Mouse (Mus musculus) cerebellum, adult 2 months (tissue): ENCODE measurements around the gene Rreb1. TPM values are rescaled to one million over a fixed set of nuclear protein-coding genes. Genes with fewer than 3 reads are reported as not detected.

Experiments
- DNase-seq, 2 experiments: peaks; one replicate each; pipeline ENCODE4 v3.0.0; 2021
- H3K27ac ChIP-seq: fragments of 200-500 bp; 2 replicates; pipeline ENCODE4 v1.5.1; 2012; ENCODE audit warnings: low read length, control low read depth, inconsistent platforms; ENCODE audit not compliant: insufficient read depth
- H3K27me3 ChIP-seq: fragments of 200-500 bp; 2 replicates; pipeline ENCODE4 v1.6.1; 2012; ENCODE audit warnings: inconsistent platforms, mild to moderate bottlenecking, low read length, moderate library complexity; ENCODE audit not compliant: control insufficient read depth, insufficient read depth
- H3K4me1 ChIP-seq: fragments of 200-500 bp; 2 replicates; pipeline ENCODE4 v1.6.1; 2011; ENCODE audit warnings: low read length; ENCODE audit not compliant: control insufficient read depth, insufficient read depth
- H3K4me3 ChIP-seq: fragments of 200-500 bp; replicated peaks from 2 replicates; pipeline ENCODE3; 2011; ENCODE audit warnings: mild to moderate bottlenecking, low read depth, low read length, control low read depth; ENCODE audit not compliant: insufficient read depth
- CTCF ChIP-seq: fragments of 200-500 bp; IDR thresholded peaks from 2 replicates; pipeline ENCODE4 v1.5.1; 2011; ENCODE audit warnings: low read depth, mild to moderate bottlenecking, control low read depth, low read length, moderate library complexity, borderline replicate concordance; ENCODE audit not compliant: insufficient read depth
- POLR2A ChIP-seq: fragments of 200-500 bp; IDR thresholded peaks from 2 replicates; pipeline ENCODE4 v1.6.1; 2011; ENCODE audit warnings: low read length, control low read depth, borderline replicate concordance; ENCODE audit not compliant: insufficient read depth
- WGBS: fragments of 180-500 bp; shearing (Covaris S2); methylation state at CpG from one replicate; pipeline ENCODE4 v1.1.7; 2018; 5-methylcytosine and 5-hydroxymethylcytosine counted together
- polyA plus RNA-seq: library from polyadenylated mRNA; depleted of rRNA; stranded (reverse); fragments of >200 nt; gene quantifications from 2 replicates; pipeline ENCODE4 v1.2.3, GENCODE M21; 2012

Gene Rreb1
- polyA plus RNA-seq, 1 experiment = 39.2 TPM

DNA sequence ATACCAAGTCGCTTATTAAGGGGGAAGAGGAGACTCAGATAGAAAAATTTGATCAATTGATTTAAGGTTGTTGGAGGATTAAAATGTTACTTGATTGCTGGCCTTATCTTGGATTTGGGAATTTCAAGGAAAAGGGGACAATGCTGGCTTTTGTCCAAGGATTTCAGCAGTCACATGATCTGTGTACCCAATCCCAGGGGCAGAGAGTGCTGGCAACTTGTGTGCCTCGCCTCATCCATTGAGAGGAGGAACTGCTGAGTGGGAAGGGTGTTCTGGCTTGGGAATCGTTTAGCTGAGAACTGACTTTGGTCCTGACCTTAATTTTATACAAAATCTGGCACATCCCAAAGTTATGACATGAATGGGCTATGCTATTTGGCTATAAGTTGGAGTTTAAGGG is 88.6 kb downstream of the Rreb1 start:
- no peaks in the 10 kb centered on the region for H3K27me3 ChIP-seq
- no peak overlapping the region for H3K27ac ChIP-seq
- 45% methylated on average over 3 of the region's 3 CpGs for WGBS
- no peak for DNase-seq
- no peak overlapping the region for H3K4me3 ChIP-seq
- TF ChIP-seq POLR2A (no peak), CTCF (no peak)
- H3K4me1 ChIP-seq = no peaks in the 10 kb centered on the region; the same call in 1 of the 2 replicates

DNA sequence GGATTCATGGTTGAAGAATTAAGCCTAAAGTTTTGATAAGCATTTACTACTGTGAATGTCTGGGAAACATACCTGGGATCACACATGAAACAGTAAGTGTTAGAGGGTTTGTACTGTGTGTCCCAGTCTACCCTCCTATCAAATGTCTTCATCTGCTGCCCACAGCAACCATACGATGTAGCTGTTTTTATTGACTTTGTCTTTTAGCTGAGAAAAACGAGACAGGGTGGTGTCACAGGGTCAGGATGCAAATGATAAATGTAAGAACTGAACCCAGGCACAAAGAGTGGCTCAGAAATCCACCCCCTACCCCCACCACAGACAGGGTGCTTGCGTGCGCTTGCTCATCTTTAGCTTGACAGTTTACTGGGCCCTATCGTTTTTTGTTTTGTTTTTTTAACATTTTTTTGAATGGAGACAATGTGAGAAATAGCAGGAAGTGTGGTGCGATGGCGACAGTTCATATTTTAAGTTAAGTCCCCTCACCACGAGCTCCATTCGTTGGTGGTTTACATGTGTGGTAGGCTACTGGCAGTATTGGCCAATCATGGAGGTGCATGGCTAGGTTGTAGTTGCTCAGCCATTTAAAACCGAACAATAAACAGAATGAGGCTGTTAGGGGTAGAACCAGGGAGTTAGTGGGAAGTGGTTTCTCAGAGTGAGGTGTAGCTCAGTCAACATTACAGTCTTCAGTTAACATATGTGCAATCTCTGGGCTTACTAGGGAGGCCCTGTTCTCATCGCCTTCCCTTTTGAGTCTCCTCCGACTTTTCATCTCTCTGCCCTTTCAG is 92.1 kb downstream of the Rreb1 start:
- 91% methylated on average over 12 of the region's 12 CpGs for WGBS

GRCm38 (mm10) chr13:37872142-37872835 is 94.1 kb downstream of the Rreb1 start:
- no peak for DNase-seq
- no peak for TF ChIP-seq CTCF
- TF ChIP-seq POLR2A = no peak
- Histone ChIP-seq H3K4me3 (no peak overlapping the region), H3K27ac (no peak overlapping the region), H3K4me1 (no peaks in the 10 kb centered on the region), H3K27me3 (no peaks in the 10 kb centered on the region)
- WGBS = 95% methylated on average over 2 of the region's 2 CpGs

More for the DNA sequence above, 92.1 kb downstream of the Rreb1 start:
- Histone ChIP-seq H3K27ac (no peak overlapping the region), H3K27me3 (no peaks in the 10 kb centered on the region), H3K4me1 (no peaks in the 10 kb centered on the region), H3K4me3 (no peak overlapping the region)
- TF ChIP-seq CTCF (no peak), POLR2A (no peak)
- no peak for DNase-seq

DNA sequence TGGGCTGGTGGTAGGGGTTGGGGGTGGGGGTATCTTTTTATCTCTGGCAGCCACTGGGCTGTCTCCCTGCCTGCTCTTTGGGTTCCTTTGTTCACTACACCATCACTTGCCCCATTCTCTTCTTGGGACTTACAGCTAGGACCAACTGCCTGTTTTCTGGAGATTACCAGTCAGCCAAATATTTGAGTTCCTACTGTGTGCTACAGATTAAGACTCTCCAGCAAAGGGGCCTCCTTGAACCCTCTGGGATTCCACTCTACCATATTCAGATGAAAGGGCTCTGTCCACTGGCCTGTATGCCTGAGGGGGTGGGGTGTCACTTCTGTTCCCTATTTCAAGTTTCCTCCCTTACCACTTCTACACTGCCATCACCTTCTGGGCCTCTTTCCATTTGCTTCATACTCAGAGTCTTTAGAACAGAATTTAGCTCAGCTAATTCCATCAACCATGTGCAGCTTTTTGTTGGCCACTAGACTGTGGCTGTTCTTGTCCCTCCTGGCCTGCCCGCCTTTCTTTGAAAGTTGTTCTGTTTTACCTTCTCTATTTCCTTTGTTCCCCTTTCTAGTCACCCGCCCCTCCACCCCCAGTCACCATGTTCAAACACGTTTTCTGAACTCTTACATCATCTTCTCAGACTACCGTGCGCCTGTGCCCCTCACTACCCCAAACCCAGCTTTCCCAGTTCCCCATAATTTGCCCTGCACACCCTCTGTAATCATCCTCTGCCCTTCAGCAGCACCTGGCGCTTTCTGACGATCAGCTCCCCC is 95.1 kb downstream of the Rreb1 start:
- Histone ChIP-seq H3K27ac (no peak overlapping the region), H3K27me3 (no peaks in the 10 kb centered on the region), H3K4me1 (no peaks in the 10 kb centered on the region), H3K4me3 (no peak overlapping the region)
- 78% methylated on average over 7 of the region's 7 CpGs for WGBS
- no peak for DNase-seq
- no peak for TF ChIP-seq POLR2A
- no peak for TF ChIP-seq CTCF

GRCm38 (mm10) chr13:37875919-37876318 is 97.7 kb downstream of the Rreb1 start:
- Histone ChIP-seq H3K4me1 (no peaks in the 10 kb centered on the region), H3K4me3 (no peak overlapping the region), H3K27ac (no peak overlapping the region), H3K27me3 (no peaks in the 10 kb centered on the region)
- TF ChIP-seq POLR2A (no peak), CTCF (no peak)
- WGBS = 79% methylated on average over 2 of the region's 2 CpGs
- DNase-seq = no peak

GRCm38 (mm10) chr13:37876366-37876765 is 98.2 kb downstream of the Rreb1 start:
- no peak for TF ChIP-seq CTCF
- no peak for TF ChIP-seq POLR2A
- WGBS = 80% methylated on average over 5 of the region's 5 CpGs

GRCm38 (mm10) chr13:37876836-37877235 is 98.6 kb downstream of the Rreb1 start:
- WGBS = 66% methylated on average over 4 of the region's 4 CpGs
- no peaks in the 10 kb centered on the region for H3K27me3 ChIP-seq
- no peak overlapping the region for H3K27ac ChIP-seq
- DNase-seq = no peak
- no peak overlapping the region for H3K4me3 ChIP-seq
- TF ChIP-seq CTCF (no peak), POLR2A (no peak)
- H3K4me1 ChIP-seq = no peaks in the 10 kb centered on the region

More at GRCm38 (mm10) chr13:37876366-37876765, 98.2 kb downstream of the Rreb1 start:
- H3K4me3 ChIP-seq = no peak overlapping the region
- no peaks in the 10 kb centered on the region for H3K4me1 ChIP-seq
- DNase-seq = no peak
- no peaks in the 10 kb centered on the region for H3K27me3 ChIP-seq
- H3K27ac ChIP-seq = no peak overlapping the region
